Mouse (Mus musculus): ENCODE measurements around the gene Vps13c. TPM values are rescaled to one million over a fixed set of nuclear protein-coding genes. Genes with fewer than 3 reads are reported as not detected.

The Vps13c gene
- polyA plus RNA-seq, 1 experiment, result 4.0 TPM

- H3K27ac ChIP-seq (ENCODE audit: insufficient read depth, low read length), result no peak overlapping the region
- H3K4me3 ChIP-seq (ENCODE audit: extremely low read depth, insufficient read depth, insufficient read length), result no peak overlapping the region
- WGBS, result 79% methylated on average over 9 of the region's 9 CpGs
- TF ChIP-seq POLR2A (IDR thresholded peaks at IDR 0.05; ENCODE audit: low read depth, low read length), result no peak
- TF ChIP-seq CTCF (IDR thresholded peaks at IDR 0.05; ENCODE audit: extremely low read depth, insufficient read depth, insufficient read length, insufficient replicate concordance), result no peak
- no peaks in the 10 kb centered on the region for H3K27me3 ChIP-seq (ENCODE audit: control insufficient read depth, insufficient read depth, low read length)
- H3K4me1 ChIP-seq (ENCODE audit: control insufficient read depth, insufficient read depth, insufficient read length), result no peaks in the 10 kb centered on the region
- no peak for DNase-seq (ENCODE audit: low read depth in 1 of 2, low spot score in 2 of 2)
- H3K36me3 ChIP-seq (ENCODE audit: control insufficient read depth, insufficient read depth, low read length), result no peaks in the 10 kb centered on the region
These were observed 182.3 kb downstream of the Vps13c start for GRCm38 (mm10) chr9:68022311-68023043.

DNA sequence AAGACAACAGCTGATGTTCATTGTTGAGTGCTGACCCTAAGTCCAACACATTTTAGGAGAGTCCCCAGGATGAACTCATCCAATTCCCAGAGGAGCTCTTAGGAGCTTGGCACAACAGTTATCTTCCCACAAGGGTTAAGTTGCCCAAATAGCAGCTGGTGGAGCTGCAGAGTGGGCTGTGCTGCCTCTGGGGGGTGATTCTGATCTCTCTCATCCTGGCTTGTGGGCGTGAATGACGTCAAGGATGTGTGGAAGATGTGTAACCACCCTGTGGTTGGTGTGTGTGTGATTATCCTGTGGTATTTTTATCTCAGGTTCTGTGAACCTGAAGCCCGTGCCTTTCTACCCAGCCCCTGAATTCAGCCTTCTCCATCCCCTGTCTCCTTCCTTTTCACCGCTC is 188.4 kb downstream of the Vps13c start:
- H3K27ac ChIP-seq (ENCODE audit: insufficient read depth, low read length), result no peak overlapping the region
- WGBS, result 59% methylated on average over 4 of the region's 4 CpGs
- H3K27me3 ChIP-seq (ENCODE audit: control insufficient read depth, insufficient read depth, low read length), result no peaks in the 10 kb centered on the region
- H3K4me3 ChIP-seq (ENCODE audit: extremely low read depth, insufficient read depth, insufficient read length), result no peak overlapping the region
- TF ChIP-seq CTCF (IDR thresholded peaks at IDR 0.05; ENCODE audit: extremely low read depth, insufficient read depth, insufficient read length, insufficient replicate concordance), result no peak
- TF ChIP-seq POLR2A (IDR thresholded peaks at IDR 0.05; ENCODE audit: low read depth, low read length), result no peak
- no peak for DNase-seq (ENCODE audit: low read depth in 1 of 2, low spot score in 2 of 2)
- no peaks in the 10 kb centered on the region for H3K4me1 ChIP-seq (ENCODE audit: control insufficient read depth, insufficient read depth, insufficient read length)
- H3K36me3 ChIP-seq (ENCODE audit: control insufficient read depth, insufficient read depth, low read length), result no peaks in the 10 kb centered on the region

DNA sequence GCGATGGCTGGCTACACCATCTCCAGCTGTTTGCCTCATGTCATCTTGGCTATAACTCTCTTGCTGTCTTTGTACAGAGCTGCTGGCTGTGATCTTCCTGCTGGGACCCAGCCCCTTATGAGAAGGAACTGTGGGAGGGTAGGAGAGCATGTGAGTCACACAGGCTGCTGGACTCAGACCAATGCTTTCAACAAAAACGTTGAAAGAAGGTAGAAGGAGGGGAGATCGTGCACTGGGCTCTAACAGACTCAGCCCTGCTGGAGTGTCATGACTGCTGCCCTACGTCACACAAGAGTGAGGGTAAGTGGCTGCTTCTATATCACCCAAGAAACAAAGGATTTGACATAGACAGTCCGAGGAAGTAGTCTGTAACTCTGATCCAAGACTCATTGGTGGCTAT is 193.6 kb downstream of the Vps13c start:
- 63% methylated on average over 5 of the region's 5 CpGs for WGBS
- no peaks in the 10 kb centered on the region for H3K4me1 ChIP-seq (ENCODE audit: control insufficient read depth, insufficient read depth, insufficient read length)
- no peaks in the 10 kb centered on the region for H3K36me3 ChIP-seq (ENCODE audit: control insufficient read depth, insufficient read depth, low read length)
- no peak overlapping the region for H3K4me3 ChIP-seq (ENCODE audit: extremely low read depth, insufficient read depth, insufficient read length)
- TF ChIP-seq CTCF (IDR thresholded peaks at IDR 0.05; ENCODE audit: extremely low read depth, insufficient read depth, insufficient read length, insufficient replicate concordance) (no peak), POLR2A (IDR thresholded peaks at IDR 0.05; ENCODE audit: low read depth, low read length) (no peak)
- no peak for DNase-seq (ENCODE audit: low read depth in 1 of 2, low spot score in 2 of 2)
- H3K27me3 ChIP-seq (ENCODE audit: control insufficient read depth, insufficient read depth, low read length), result no peaks in the 10 kb centered on the region
- H3K27ac ChIP-seq (ENCODE audit: insufficient read depth, low read length), result no peak overlapping the region

Other genes starting within 250 kb of the Vps13c start
- 0.53 and 1.3 TPM in 2 replicates for gene C2cd4b, start 81.0 kb upstream of the Vps13c start, polyA plus RNA-seq (2012; rRNA removed)
- gene C2cd4a, start 8.1 kb upstream of the Vps13c start, polyA plus RNA-seq (2012; rRNA removed), result 0.13 and 1.4 TPM in 2 replicates